Mouse (Mus musculus): ENCODE measurements around the gene Nln.

DNA sequence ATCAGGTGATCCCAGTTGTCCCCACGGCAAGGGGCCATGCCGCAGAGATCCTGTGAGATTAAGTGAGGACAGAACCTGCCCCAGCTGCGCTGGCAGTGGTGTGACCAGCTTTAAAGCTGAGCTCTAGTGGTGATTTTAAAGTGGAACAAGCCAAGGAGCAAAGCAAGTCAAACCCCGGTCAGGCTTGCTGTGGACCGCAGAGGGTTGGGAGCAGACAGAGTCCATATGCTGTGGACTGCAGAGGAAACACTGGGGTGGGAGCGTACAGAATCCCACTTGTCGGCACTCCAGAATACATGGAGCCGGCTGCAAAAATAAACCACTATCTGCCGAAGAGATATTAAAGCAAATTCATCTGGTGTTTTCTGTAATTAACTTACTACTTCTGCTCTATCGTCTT is 134.3 kb downstream of the Nln start:
- TF ChIP-seq POLR2A (IDR thresholded peaks at IDR 0.05; ENCODE audit: borderline replicate concordance, low read depth, low read length) (no peak), CTCF (IDR thresholded peaks at IDR 0.05; ENCODE audit: low read depth, low read length) (no peak)

Data from bone marrow macrophage, adult 2 months (primary cell).